Mouse (Mus musculus) CD8-positive naive resting alpha-beta T cell, adult 57 days (primary cell): ENCODE measurements around the gene Dnajc17. TPM values are rescaled to one million over a fixed set of nuclear protein-coding genes. Genes with fewer than 3 reads are reported as not detected.

Experiments
- total RNA-seq: library from RNA; stranded (reverse); gene quantifications from one replicate; pipeline ENCODE4 v1.2.4, GENCODE M21; 2023

Dnajc17 gene
- total RNA-seq, result 23.2 TPM

DNA sequence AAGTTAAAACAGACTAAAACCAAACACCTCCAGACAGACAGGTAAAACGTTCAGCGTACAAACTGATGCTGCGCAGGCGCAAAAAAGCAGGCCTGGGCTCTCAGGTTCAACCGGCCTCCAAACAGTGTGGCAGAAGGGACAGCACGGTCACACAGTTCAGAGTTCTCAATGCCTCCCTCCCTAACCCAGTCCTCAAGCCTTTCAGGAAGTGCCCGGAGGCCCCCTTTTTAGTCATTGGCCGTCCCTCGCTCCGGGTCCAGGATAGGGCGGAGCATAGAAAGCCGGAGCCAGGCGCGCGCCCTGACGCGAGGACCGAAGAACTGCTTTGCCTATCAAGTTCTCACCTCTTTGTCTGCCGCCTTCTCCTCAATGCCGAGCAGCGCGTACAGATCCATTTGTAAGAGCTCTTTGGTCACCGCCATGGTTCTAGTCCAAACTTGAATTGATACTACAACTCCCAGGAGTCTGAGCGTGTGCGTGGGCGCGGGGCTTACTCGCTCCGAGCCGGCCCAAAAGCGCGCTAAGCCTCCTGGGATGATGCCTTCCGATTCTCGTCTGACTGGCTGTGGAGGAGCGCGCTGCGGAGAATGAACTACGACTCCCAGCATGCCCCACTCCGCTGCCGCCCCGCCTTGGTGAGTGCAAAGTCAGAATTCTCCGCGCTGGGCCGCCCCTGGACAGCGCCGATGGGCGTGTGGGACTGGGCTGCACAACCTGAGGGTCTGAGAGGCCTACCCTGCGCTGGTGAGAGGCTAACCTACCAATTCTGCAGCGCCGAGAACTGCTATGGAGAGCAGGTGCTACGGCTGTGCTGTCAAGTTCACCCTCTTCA lies at the start of gene Dnajc17, which contains the start of gene Zfyve19:
Dnajc17 (minus strand) TSS at position 452 of the 832 bp plus-strand sequence.
Zfyve19 (plus strand) TSS at position 274 of the 832 bp plus-strand sequence.

DNA sequence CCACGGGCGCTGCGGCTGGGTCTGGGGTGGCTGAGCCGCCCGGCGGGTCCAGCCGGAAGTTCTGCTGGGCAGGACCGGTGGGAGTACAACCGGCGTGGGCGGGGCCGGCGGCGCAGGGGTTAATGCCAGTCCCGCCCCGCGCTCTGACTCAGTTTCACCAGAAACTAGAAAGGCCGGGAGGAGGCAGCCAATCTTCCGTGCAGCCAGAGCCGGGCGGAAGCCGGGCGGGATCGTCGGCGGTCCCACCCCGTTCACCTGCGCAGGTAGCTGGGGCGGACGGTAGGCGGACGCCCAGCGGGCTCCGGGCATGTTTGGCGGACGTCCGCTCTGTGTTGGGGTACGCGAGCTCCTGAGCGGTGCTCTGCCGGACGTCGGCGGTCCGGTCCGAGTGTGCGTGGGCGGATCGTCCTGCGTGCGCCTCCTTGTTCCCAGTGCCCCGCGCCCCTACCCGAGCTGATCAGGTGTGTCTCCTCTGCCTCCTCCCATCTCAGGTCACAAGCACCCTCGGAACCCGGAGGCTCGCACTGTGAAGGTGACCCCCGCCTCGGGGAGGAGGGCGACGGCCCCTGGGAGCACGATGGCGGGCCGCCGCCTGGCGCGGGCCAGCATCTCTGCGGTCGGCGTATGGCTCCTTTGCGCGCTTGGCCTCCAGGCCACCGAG lies 28.7 kb upstream of the Dnajc17 start, which contains the start of gene Spint1:
Spint1 (plus strand) TSS at position 153 of the 661 bp plus-strand sequence.

DNA sequence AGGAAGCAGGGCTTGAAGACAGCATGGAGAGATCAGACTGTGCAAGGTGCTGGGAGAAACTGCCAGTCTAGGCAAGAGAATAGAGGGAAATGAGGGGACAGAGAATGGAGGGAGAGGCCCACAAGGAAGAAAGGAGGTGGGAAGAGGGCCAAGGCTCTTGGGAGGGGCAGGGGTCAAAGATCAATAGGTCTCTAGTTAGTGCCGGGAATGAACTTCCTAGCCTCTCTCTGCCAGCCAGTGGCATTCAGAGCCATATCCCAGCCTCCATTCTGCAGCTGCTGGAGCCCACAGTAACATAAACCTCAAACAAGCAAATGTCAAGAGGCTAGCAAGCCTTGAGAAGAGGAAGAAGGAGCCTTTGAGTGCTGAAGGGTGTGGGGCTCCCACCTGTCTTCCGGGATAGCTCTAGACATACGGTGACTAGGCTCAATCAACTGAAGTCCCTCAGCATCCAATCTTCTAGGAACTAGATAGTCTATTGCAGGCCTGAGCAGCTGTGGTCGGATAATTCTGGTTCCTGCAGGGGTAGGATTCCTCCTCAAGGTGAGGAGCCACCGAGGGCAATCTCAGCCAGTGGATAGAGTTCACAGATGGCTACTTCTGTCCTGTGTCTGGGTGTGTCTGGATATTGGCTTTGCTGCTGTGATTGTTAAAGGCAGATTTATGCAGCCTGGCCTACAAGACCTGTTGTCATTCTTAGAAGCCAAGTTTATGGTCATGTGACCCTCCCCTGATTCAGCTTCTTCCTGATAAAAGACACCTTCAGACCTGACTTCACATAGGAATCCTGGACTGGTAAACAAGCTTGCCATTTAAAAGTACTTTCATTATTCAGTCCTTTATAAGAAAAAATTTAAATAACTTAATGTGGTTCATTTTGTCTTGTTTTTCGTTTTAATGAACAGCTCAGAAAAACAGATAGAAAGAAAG lies 21.4 kb upstream of the Dnajc17 start, which contains the start of gene Ppp1r14d:
Ppp1r14d (minus strand) TSS at position 132 of the 930 bp plus-strand sequence.

DNA sequence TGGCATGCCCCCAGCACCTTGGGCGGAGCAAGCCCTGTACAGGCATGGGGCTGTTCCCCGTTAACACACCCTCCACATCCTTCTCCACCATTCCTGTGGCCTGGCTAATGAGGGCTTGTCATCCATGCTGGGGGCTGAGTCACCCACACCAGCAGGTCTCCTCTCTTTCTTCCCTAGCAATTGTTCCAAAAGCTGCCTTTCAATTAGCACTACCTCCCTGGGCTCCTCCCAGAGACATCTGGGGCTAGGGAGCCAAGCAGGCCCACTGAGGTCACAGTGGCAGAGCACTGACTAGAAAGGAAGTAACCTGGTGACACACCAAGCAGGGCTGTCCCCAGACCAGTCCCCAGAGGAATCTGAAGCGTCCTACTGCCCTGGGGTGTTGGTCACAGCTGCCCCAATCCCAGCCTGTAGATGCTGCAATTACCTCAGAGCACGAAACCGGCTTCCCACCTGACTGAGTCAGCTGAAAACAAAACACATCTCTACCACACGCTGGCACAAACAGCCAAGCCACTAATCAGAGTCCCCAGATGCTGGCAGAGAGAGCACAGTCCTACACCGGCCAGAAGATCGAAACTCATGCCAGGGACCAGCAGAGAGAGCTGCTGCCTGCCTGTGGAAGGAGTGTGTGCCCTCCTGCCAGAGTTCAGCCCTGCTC lies 34.5 kb downstream of the Dnajc17 start, which contains the start of gene Gm14137:
Gm14137 (plus strand) TSS at position 519 of the 661 bp plus-strand sequence.

DNA sequence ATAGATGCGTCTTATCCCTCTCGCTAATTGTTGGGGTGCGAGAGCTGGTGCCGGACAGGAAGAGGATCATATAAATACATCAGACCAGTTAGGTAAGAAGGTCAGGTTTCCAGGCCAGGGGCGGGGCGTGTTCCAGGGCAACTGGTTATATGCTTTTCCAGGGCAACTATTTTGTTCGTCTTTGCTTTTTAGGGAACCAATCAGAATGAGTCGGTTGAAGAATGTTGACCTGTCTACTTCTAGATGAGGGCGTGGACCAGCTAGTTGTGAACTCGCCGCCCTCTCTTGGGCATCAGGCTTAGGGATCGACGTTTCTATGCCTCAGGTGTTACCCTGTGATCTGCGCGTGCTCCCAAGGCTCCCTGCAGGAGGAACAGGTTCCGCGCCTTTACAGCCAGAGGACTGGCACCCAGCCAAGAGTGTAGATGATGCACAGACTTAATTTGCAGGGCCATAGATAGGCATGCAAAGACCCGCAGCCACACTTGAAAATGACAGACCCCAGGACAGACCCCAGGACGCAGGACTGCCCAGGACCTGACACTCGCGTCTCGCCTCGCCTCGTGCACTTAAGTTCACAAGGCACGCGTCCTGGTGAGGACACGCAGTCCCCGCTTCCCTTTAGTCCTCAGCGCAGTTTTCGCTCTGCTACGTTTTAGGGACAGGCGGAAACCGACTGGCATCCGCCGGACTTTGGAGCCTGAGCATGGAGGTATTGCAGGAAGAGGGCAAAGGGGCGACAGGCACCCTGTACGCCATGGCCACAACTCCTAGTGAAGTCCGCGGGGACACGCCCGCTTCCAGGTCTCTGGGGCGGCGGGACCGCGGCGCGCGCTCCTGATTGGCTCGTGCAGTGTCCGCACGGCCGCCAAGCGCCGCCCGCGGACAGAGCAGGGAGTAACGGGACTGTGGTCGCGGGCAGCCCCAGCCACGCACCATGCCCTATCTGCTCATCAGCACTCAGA lies 41.4 kb downstream of the Dnajc17 start, which contains the start of gene Gchfr:
Gchfr (plus strand) TSS at position 873 of the 965 bp plus-strand sequence.

DNA sequence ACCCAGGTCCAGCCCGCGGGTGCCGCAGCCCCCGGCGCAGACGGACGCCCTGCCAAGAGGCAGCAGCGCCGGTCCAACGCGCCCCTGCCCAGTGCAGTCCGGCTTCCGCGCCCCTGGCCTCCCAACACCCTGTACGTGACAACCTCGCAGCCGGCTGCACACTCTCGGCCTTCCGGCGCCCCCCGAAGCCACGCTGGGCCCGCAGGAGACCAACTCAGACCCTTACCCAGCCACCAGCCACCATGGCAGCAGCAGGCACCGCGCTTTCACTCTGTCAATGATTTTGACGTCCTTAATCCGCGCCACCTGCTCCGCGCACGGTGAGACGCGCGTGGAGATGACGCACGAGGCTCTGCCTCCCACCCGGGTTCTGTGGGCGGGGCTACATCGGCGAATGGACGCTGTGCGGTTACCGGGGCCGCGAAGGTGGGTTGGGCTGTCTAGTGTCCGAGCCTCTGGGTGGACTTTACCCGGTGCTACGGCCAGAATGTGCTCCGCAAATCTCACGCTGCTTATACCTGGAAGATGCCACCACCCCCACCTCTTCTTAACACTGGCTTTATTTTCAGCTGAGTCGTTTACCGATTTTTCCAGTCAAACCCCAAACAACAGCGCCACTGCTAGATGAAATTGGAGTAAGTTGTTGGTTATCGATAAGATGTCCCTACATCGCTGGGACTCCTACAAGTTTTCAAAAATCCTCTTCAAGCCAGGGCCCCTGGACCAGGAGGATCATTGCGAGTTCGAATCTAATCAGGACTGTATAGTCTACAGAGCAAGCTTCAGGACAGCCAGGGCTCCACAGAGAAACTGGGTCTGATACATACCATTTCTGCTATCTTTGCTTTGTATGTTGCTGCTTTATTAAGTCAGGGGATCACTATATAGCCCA lies 51.7 kb downstream of the Dnajc17 start, which contains the start of gene Rmdn3:
Rmdn3 (minus strand) TSS at position 354 of the 892 bp plus-strand sequence.

Other genes with a start within 250 kb of the Dnajc17 start
- gene Ccdc32, start 179.4 kb downstream of the Dnajc17 start, total RNA-seq, result 14.9 TPM
- 13.6 TPM for gene Rpusd2, start 174.0 kb downstream of the Dnajc17 start, total RNA-seq
- 0.92 TPM for gene Knl1, start 161.7 kb downstream of the Dnajc17 start, total RNA-seq
- gene Rad51, start 96.0 kb downstream of the Dnajc17 start, total RNA-seq, result 0.86 TPM
- gene Rmdn3, start 51.8 kb downstream of the Dnajc17 start, total RNA-seq, result 30.6 TPM
- gene Gchfr, start 41.0 kb downstream of the Dnajc17 start, total RNA-seq, result not detected
- gene Gm14137, start 34.3 kb downstream of the Dnajc17 start, total RNA-seq, result 0.77 TPM
- 39.3 TPM for gene Zfyve19, start 178 bp downstream of the Dnajc17 start, total RNA-seq
- not detected for gene Ppp1r14d, start 21.1 kb upstream of the Dnajc17 start, total RNA-seq
- 0.46 TPM for gene Spint1, start 28.6 kb upstream of the Dnajc17 start, total RNA-seq
- gene Rhov, start 62.5 kb upstream of the Dnajc17 start, total RNA-seq, result not detected
- 20.5 TPM for gene Vps18, start 79.9 kb upstream of the Dnajc17 start, total RNA-seq
- gene Dll4, start 117.0 kb upstream of the Dnajc17 start, total RNA-seq, result 0.12 TPM
- gene Chac1, start 142.4 kb upstream of the Dnajc17 start, total RNA-seq, result 0.61 TPM